Mouse (Mus musculus): Measurements from ENCODE around the gene Gm10401. TPM values are rescaled to one million over a fixed set of nuclear protein-coding genes. Genes with fewer than 3 reads are reported as not detected.

Gm10401 gene
- polyA plus RNA-seq, 1 experiment from 2014 or later, result 36.5 TPM

GRCm38 (mm10) chr5:115099991-115100390, 1.9 kb upstream of the Gm10401 start:
- Histone ChIP-seq H3K36me3 (ENCODE audit: insufficient read depth) (peaks cover 57% of the 10 kb centered on the region), H3K4me1 (ENCODE audit: insufficient read depth) (no peaks in the 10 kb centered on the region), H3K9ac (no peak overlapping the region), H3K27me3 (ENCODE audit: insufficient read depth, low read length) (no peaks in the 10 kb centered on the region), H3K4me2 (no peak overlapping the region), H3K4me3 (ENCODE audit: low read depth, low read length) (no peak overlapping the region), H3K27ac (ENCODE audit: low read depth) (no peak overlapping the region), H3K9me3 (ENCODE audit: low read depth, low read length) (no peaks in the 10 kb centered on the region)
- WGBS, result 70% methylated on average over 9 of the region's 9 CpGs
- DNase-seq (no peak), ATAC-seq (ENCODE audit: insufficient read depth) (no peak)
- TF ChIP-seq CTCF (IDR thresholded peaks at IDR 0.05; ENCODE audit: low read depth), result no peak

- Histone ChIP-seq H3K27me3 (ENCODE audit: insufficient read depth, low read length) (no peaks in the 10 kb centered on the region), H3K4me2 (no peak overlapping the region), H3K9ac (no peak overlapping the region), H3K9me3 (ENCODE audit: low read depth, low read length) (no peaks in the 10 kb centered on the region), H3K36me3 (ENCODE audit: insufficient read depth) (peaks cover 62% of the 10 kb centered on the region), H3K4me1 (ENCODE audit: insufficient read depth) (no peaks in the 10 kb centered on the region), H3K27ac (ENCODE audit: low read depth) (no peak overlapping the region), H3K4me3 (ENCODE audit: low read depth, low read length) (no peak overlapping the region)
- no peak for ATAC-seq (ENCODE audit: insufficient read depth)
- no peak for DNase-seq
- TF ChIP-seq CTCF (IDR thresholded peaks at IDR 0.05; ENCODE audit: low read depth), result no peak
- 79% methylated on average over 5 of the region's 5 CpGs for WGBS
These were observed 1.4 kb upstream of the Gm10401 start for GRCm38 (mm10) chr5:115099530-115099929.

- no peak for ATAC-seq (ENCODE audit: insufficient read depth)
- Histone ChIP-seq H3K4me1 (ENCODE audit: insufficient read depth) (no peaks in the 10 kb centered on the region), H3K4me2 (no peak overlapping the region), H3K27ac (ENCODE audit: low read depth) (no peak overlapping the region), H3K9ac (no peak overlapping the region), H3K4me3 (ENCODE audit: low read depth, low read length) (no peak overlapping the region), H3K9me3 (ENCODE audit: low read depth, low read length) (no peaks in the 10 kb centered on the region), H3K36me3 (ENCODE audit: insufficient read depth) (peaks cover 74% of the 10 kb centered on the region), H3K27me3 (ENCODE audit: insufficient read depth, low read length) (no peaks in the 10 kb centered on the region)
- TF ChIP-seq CTCF (IDR thresholded peaks at IDR 0.05; ENCODE audit: low read depth), result no peak
- no peak for DNase-seq
- 95% methylated on average over 6 of the region's 6 CpGs for WGBS
These were observed 6.3 kb downstream of the Gm10401 start for GRCm38 (mm10) chr5:115091776-115092175.

GRCm38 (mm10) chr5:115091015-115091414, 7.1 kb downstream of the Gm10401 start:
- ATAC-seq (ENCODE audit: insufficient read depth), result no peak
- Histone ChIP-seq H3K27me3 (ENCODE audit: insufficient read depth, low read length) (no peaks in the 10 kb centered on the region), H3K4me1 (ENCODE audit: insufficient read depth) (no peaks in the 10 kb centered on the region), H3K27ac (ENCODE audit: low read depth) (no peak overlapping the region), H3K4me3 (ENCODE audit: low read depth, low read length) (no peak overlapping the region), H3K9me3 (ENCODE audit: low read depth, low read length) (no peaks in the 10 kb centered on the region), H3K36me3 (ENCODE audit: insufficient read depth) (peaks cover 74% of the 10 kb centered on the region), H3K9ac (no peak overlapping the region), H3K4me2 (no peak overlapping the region)
- no peak for TF ChIP-seq CTCF (IDR thresholded peaks at IDR 0.05; ENCODE audit: low read depth)
- 70% methylated on average over 3 of the region's 3 CpGs for WGBS
- DNase-seq, result no peak

- TF ChIP-seq CTCF (IDR thresholded peaks at IDR 0.05; ENCODE audit: low read depth), result peak; percentile 28
- ATAC-seq (ENCODE audit: insufficient read depth) (no peak), DNase-seq (no peak)
- H3K4me1 ChIP-seq (ENCODE audit: insufficient read depth), result no peaks in the 10 kb centered on the region
- WGBS, result 97% methylated on average over 5 of the region's 5 CpGs
- H3K4me3 ChIP-seq (ENCODE audit: low read depth, low read length), result no peak overlapping the region
- H3K9me3 ChIP-seq (ENCODE audit: low read depth, low read length), result no peaks in the 10 kb centered on the region
- H3K27me3 ChIP-seq (ENCODE audit: insufficient read depth, low read length), result no peaks in the 10 kb centered on the region
- H3K27ac ChIP-seq (ENCODE audit: low read depth), result no peak overlapping the region
- H3K9ac ChIP-seq, result no peak overlapping the region
- H3K36me3 ChIP-seq (ENCODE audit: insufficient read depth), result peaks cover 69% of the 10 kb centered on the region
- H3K4me2 ChIP-seq, result no peak overlapping the region
These were observed 8.4 kb downstream of the Gm10401 start for GRCm38 (mm10) chr5:115089592-115090268.

- 98% methylated on average over 2 of the region's 2 CpGs for WGBS
- Histone ChIP-seq H3K4me2 (no peak overlapping the region), H3K9me3 (ENCODE audit: low read depth, low read length) (no peaks in the 10 kb centered on the region), H3K36me3 (ENCODE audit: insufficient read depth) (peaks cover 75% of the 10 kb centered on the region), H3K27me3 (ENCODE audit: insufficient read depth, low read length) (no peaks in the 10 kb centered on the region), H3K27ac (ENCODE audit: low read depth) (no peak overlapping the region), H3K4me3 (ENCODE audit: low read depth, low read length) (no peak overlapping the region), H3K4me1 (ENCODE audit: insufficient read depth) (no peaks in the 10 kb centered on the region), H3K9ac (no peak overlapping the region)
- TF ChIP-seq CTCF (IDR thresholded peaks at IDR 0.05; ENCODE audit: low read depth), result no peak
- ATAC-seq (ENCODE audit: insufficient read depth) (no peak), DNase-seq (no peak)
These were observed 12.4 kb downstream of the Gm10401 start for GRCm38 (mm10) chr5:115085675-115086074.

- ATAC-seq (ENCODE audit: insufficient read depth), result no peak
- no peaks in the 10 kb centered on the region for H3K27me3 ChIP-seq (ENCODE audit: insufficient read depth, low read length)
- DNase-seq, result no peak
- H3K9me3 ChIP-seq (ENCODE audit: low read depth, low read length), result no peaks in the 10 kb centered on the region
- TF ChIP-seq CTCF (IDR thresholded peaks at IDR 0.05; ENCODE audit: low read depth), result no peak
- H3K4me1 ChIP-seq (ENCODE audit: insufficient read depth), result no peaks in the 10 kb centered on the region
- no peak overlapping the region for H3K4me2 ChIP-seq
- peaks cover 56% of the 10 kb centered on the region for H3K36me3 ChIP-seq (ENCODE audit: insufficient read depth)
- WGBS, result 79% methylated on average over 6 of the region's 6 CpGs
- no peak overlapping the region for H3K4me3 ChIP-seq (ENCODE audit: low read depth, low read length)
- H3K9ac ChIP-seq, result no peak overlapping the region
- no peak overlapping the region for H3K27ac ChIP-seq (ENCODE audit: low read depth)
These were observed 14.6 kb downstream of the Gm10401 start for GRCm38 (mm10) chr5:115083492-115083891.

All from lung, embryonic 14.5 days (tissue).